Mouse (Mus musculus) embryo, embryonic 11 days (tissue): ENCODE data around the gene Rplp0.
"Not testable (repeated sequence)": the region's sequence is repeated elsewhere in the genome, so short reads cannot be mapped to it uniquely, and the experiment has no call there.

Experiments
- DNase-seq: peaks from one replicate; pipeline ENCODE4 v3.0.0-alpha.2; 2015

The Rplp0 gene

GRCm38 (mm10) chr5:115553801-115554420 lies 5.4 kb upstream of the Rplp0 start:
- no peak for DNase-seq

GRCm38 (mm10) chr5:115554536-115555291 lies 4.6 kb upstream of the Rplp0 start:
- DNase-seq, result no peak

- peak; percentile 85 for DNase-seq
Observed at GRCm38 (mm10) chr5:115556217-115556616, 3.0 kb upstream of the Rplp0 start.

- DNase-seq, result no peak
Observed at GRCm38 (mm10) chr5:115558182-115558794, 979 bp upstream of the Rplp0 start.

- DNase-seq, result no peak
Observed at GRCm38 (mm10) chr5:115560336-115560905, 1.2 kb downstream of the Rplp0 start.

GRCm38 (mm10) chr5:115563771-115564585 lies 4.7 kb downstream of the Rplp0 start:
- DNase-seq, result no peak

- DNase-seq, result peak; percentile 91
Observed at GRCm38 (mm10) chr5:115564737-115565393, 5.6 kb downstream of the Rplp0 start, which contains the start of gene Gcn1l1. TSS of gene Gcn1l1 (plus strand) at chr5:115565254.

- DNase-seq, result no peak
Observed at GRCm38 (mm10) chr5:115565403-115565802, 6.1 kb downstream of the Rplp0 start.

- peak; percentile 15 for DNase-seq
Observed at GRCm38 (mm10) chr5:115568681-115569080, 9.4 kb downstream of the Rplp0 start.

- no peak for DNase-seq
Observed at GRCm38 (mm10) chr5:115569308-115569707, 10.0 kb downstream of the Rplp0 start.

- no peak for DNase-seq
Observed at GRCm38 (mm10) chr5:115569721-115570120, 10.5 kb downstream of the Rplp0 start.

- DNase-seq, result no peak
Observed at GRCm38 (mm10) chr5:115571086-115571485, 11.8 kb downstream of the Rplp0 start.

- peak; percentile 25 for DNase-seq
Observed at GRCm38 (mm10) chr5:115572679-115573535, 13.6 kb downstream of the Rplp0 start.

GRCm38 (mm10) chr5:115574992-115575391 lies 15.7 kb downstream of the Rplp0 start:
- DNase-seq, result no peak

GRCm38 (mm10) chr5:115577686-115578085 lies 18.4 kb downstream of the Rplp0 start:
- not testable (repeated sequence) for DNase-seq

- DNase-seq, result no peak
Observed at GRCm38 (mm10) chr5:115578922-115579321, 19.7 kb downstream of the Rplp0 start.

- DNase-seq, result no peak
Observed at GRCm38 (mm10) chr5:115579363-115579762, 20.1 kb downstream of the Rplp0 start.

- DNase-seq, result no peak
Observed at GRCm38 (mm10) chr5:115580229-115581001, 21.1 kb downstream of the Rplp0 start.

GRCm38 (mm10) chr5:115581662-115582061 lies 22.4 kb downstream of the Rplp0 start:
- no peak for DNase-seq

GRCm38 (mm10) chr5:115585616-115586015 lies 26.3 kb downstream of the Rplp0 start:
- DNase-seq, result no peak
